Mouse (Mus musculus): ENCODE measurements around the gene Kcnk7.

- TF ChIP-seq CTCF (IDR thresholded peaks at IDR 0.05) (no peak), POLR2A (IDR thresholded peaks at IDR 0.05; ENCODE audit: insufficient read depth, low read depth, low read length) (peak; percentile 36; the same call in 1 of the 2 replicates), EP300 (IDR thresholded peaks at IDR 0.05; ENCODE audit: insufficient read depth, low read depth, low read length) (no peak; the same call in 1 of the 2 replicates)
These were observed 43.0 kb upstream of the Kcnk7 start for GRCm38 (mm10) chr19:5660942-5661751.

Measured in heart, adult 2 months (tissue).